Mouse (Mus musculus) MEL (cell line): ENCODE measurements at regions not wholly inside any gene's neighbourhood (a gene's known extent, or its start where the extent isn't known, plus 50 kb on each side); places are given as distances from the start of the nearest gene placed in this dataset.

Source experiments
- DNase-seq: peaks from one replicate; pipeline ENCODE4 v3.0.0; 2011; ENCODE audit warnings: low read depth, low spot score
- H3K27ac ChIP-seq: 2 replicates; pipeline ENCODE4 v1.5.1; 2012; ENCODE audit warnings: low read depth, mild to moderate bottlenecking, control low read depth, low read length, moderate library complexity; ENCODE audit not compliant: control insufficient read depth
- H3K27me3 ChIP-seq, 2 experiments: fragments of 150-350 bp in 1 of 2; sonication (generic) in 1 of 2; 2 replicates each; pipeline ENCODE4 v1.6.1; 2012; ENCODE audit warnings: low read length in 2 of 2, mild to moderate bottlenecking in 2 of 2, improper control_type of control experiment in 1 of 2, moderate library complexity in 1 of 2; ENCODE audit not compliant: insufficient read depth in 2 of 2, control insufficient read depth in 1 of 2
- H3K36me3 ChIP-seq, 2 experiments: 2 replicates each; pipeline ENCODE4 v1.6.1; 2012 to 2014; ENCODE audit warnings: low read length in 2 of 2, improper control_type of control experiment in 1 of 2, inconsistent platforms in 1 of 2, mild to moderate bottlenecking in 1 of 2; ENCODE audit not compliant: insufficient read depth in 2 of 2, control insufficient read depth in 1 of 2
- H3K4me1 ChIP-seq, 2 experiments: fragments of 150-350 bp in 1 of 2; sonication (generic) in 1 of 2; 2 replicates each; pipeline ENCODE4 v1.6.1; 2012; ENCODE audit warnings: low read length in 2 of 2, improper control_type of control experiment in 1 of 2, mild to moderate bottlenecking in 1 of 2; ENCODE audit not compliant: insufficient read depth in 2 of 2, control insufficient read depth in 1 of 2
- H3K4me3 ChIP-seq, 2 experiments: fragments of 150-350 bp in 1 of 2; sonication (generic) in 1 of 2; 2 replicates each; pipeline ENCODE4 v1.5.1; 2012; ENCODE audit warnings: low read depth in 2 of 2, low read length in 2 of 2, mild to moderate bottlenecking in 2 of 2, moderate library complexity in 2 of 2, control low read depth in 1 of 2, improper control_type of control experiment in 1 of 2; ENCODE audit not compliant: control insufficient read depth in 1 of 2, insufficient read depth in 1 of 2
- H3K79me2 ChIP-seq: 2 replicates; pipeline ENCODE4 v1.6.1; 2012; ENCODE audit warnings: mild to moderate bottlenecking, low read length, moderate library complexity; ENCODE audit not compliant: control insufficient read depth, poor library complexity, insufficient read depth
- H3K9ac ChIP-seq: 2 replicates; pipeline ENCODE4 v1.6.1; 2012; ENCODE audit warnings: low read depth, mild to moderate bottlenecking, control low read depth, low read length, moderate library complexity; ENCODE audit not compliant: control insufficient read depth, poor library complexity, severe bottlenecking
- H3K9me3 ChIP-seq: fragments of 150-350 bp; sonication (generic); replicated peaks from 2 replicates; pipeline ENCODE4 v1.6.1; 2012; ENCODE audit warnings: mild to moderate bottlenecking, low read length, improper control_type of control experiment, moderate library complexity; ENCODE audit not compliant: insufficient read depth
- CHD1 ChIP-seq: IDR thresholded peaks from 2 replicates; pipeline ENCODE4 v1.6.1; 2012; ENCODE audit warnings: low read depth, mild to moderate bottlenecking, inconsistent platforms, low read length, improper control_type of control experiment
- CTCF ChIP-seq, 3 experiments: IDR thresholded peaks in 2 of 3; conservative IDR thresholded peaks in 1 of 3; 2 replicates each; pipeline ENCODE4 v1.5.1; 2011 to 2012; ENCODE audit warnings: low read length in 3 of 3, low read depth in 2 of 3, mild to moderate bottlenecking in 2 of 3, improper control_type of control experiment in 1 of 3, inconsistent platforms in 1 of 3, mixed read lengths in 1 of 3, moderate library complexity in 1 of 3; ENCODE audit not compliant: control insufficient read depth in 1 of 3, insufficient read depth in 1 of 3, poor library complexity in 1 of 3, severe bottlenecking in 1 of 3
- E2F4 ChIP-seq: IDR thresholded peaks from 2 replicates; pipeline ENCODE4 v1.6.1; 2011; ENCODE audit warnings: low read depth, low read length, improper control_type of control experiment, borderline replicate concordance
- ELF1 ChIP-seq: IDR thresholded peaks from 2 replicates; pipeline ENCODE4 v1.6.1; 2014; ENCODE audit warnings: low read depth, mild to moderate bottlenecking, inconsistent platforms, low read length, improper control_type of control experiment, moderate library complexity
- JUND ChIP-seq: IDR thresholded peaks from 2 replicates; pipeline ENCODE4 v1.6.1; 2011; ENCODE audit warnings: low read depth, mild to moderate bottlenecking, improper control_type of control experiment, low read length
- KAT2A ChIP-seq: conservative IDR thresholded peaks from 2 replicates; pipeline ENCODE4 v1.6.1; 2012; ENCODE audit warnings: low read depth, low read length, improper control_type of control experiment, inconsistent platforms
- MAFK ChIP-seq: IDR thresholded peaks from 2 replicates; pipeline ENCODE4 v1.6.1; 2011; ENCODE audit warnings: low read depth, mild to moderate bottlenecking, low read length, improper control_type of control experiment, borderline replicate concordance
- MEF2A ChIP-seq: IDR thresholded peaks from 2 replicates; pipeline ENCODE4 v1.6.1; 2014; ENCODE audit warnings: low read depth, mild to moderate bottlenecking, inconsistent platforms, low read length, improper control_type of control experiment; ENCODE audit not compliant: poor library complexity, insufficient replicate concordance, severe bottlenecking; ENCODE audit errors: extremely low read depth
- MXI1 ChIP-seq: IDR thresholded peaks from 2 replicates; pipeline ENCODE4 v1.6.1; 2011; ENCODE audit warnings: mild to moderate bottlenecking, low read depth, low read length, improper control_type of control experiment
- MYC ChIP-seq: IDR thresholded peaks from 2 replicates; pipeline ENCODE4 v1.6.1; 2011; ENCODE audit warnings: low read depth, mild to moderate bottlenecking, low read length, improper control_type of control experiment, moderate library complexity
- POLR2AphosphoS2 ChIP-seq: IDR thresholded peaks from 2 replicates; pipeline ENCODE4 v1.6.1; 2011; ENCODE audit warnings: low read length, improper control_type of control experiment
- POLR2AphosphoS5 ChIP-seq: IDR thresholded peaks from 2 replicates; pipeline ENCODE4 v1.6.1; 2012; ENCODE audit warnings: low read depth, borderline replicate concordance, mild to moderate bottlenecking, inconsistent platforms, low read length, moderate library complexity, mixed read lengths
- RCOR1 ChIP-seq: IDR thresholded peaks from 2 replicates; pipeline ENCODE4 v1.6.1; 2012; ENCODE audit warnings: low read depth, mild to moderate bottlenecking, inconsistent platforms, low read length, improper control_type of control experiment
- SIN3A ChIP-seq: IDR thresholded peaks from 2 replicates; pipeline ENCODE4 v1.6.1; 2012; ENCODE audit warnings: low read length, improper control_type of control experiment, inconsistent platforms
- SMC3 ChIP-seq: IDR thresholded peaks from 2 replicates; pipeline ENCODE4 v1.6.1; 2011; ENCODE audit warnings: low read depth, low read length, improper control_type of control experiment
- TBP ChIP-seq: IDR thresholded peaks from 2 replicates; pipeline ENCODE4 v1.8.0; 2011; ENCODE audit warnings: low read depth, low read length, improper control_type of control experiment
- TCF12 ChIP-seq: IDR thresholded peaks from 2 replicates; pipeline ENCODE4 v1.6.1; 2014; ENCODE audit warnings: low read depth, mild to moderate bottlenecking, inconsistent platforms, low read length, improper control_type of control experiment, moderate library complexity
- UBTF ChIP-seq: IDR thresholded peaks from 2 replicates; pipeline ENCODE4 v1.6.1; 2012; ENCODE audit warnings: low read depth, mild to moderate bottlenecking, inconsistent platforms, low read length, improper control_type of control experiment, moderate library complexity, borderline replicate concordance; ENCODE audit not compliant: insufficient read depth
- USF1 ChIP-seq: IDR thresholded peaks from 2 replicates; pipeline ENCODE4 v1.6.1; 2014; ENCODE audit warnings: low read depth, mild to moderate bottlenecking, inconsistent platforms, low read length, improper control_type of control experiment, moderate library complexity
- USF2 ChIP-seq, 2 experiments: IDR thresholded peaks; 2 replicates each; pipeline ENCODE4 v1.6.1; 2011 to 2012; ENCODE audit warnings: improper control_type of control experiment in 2 of 2, low read length in 2 of 2, borderline replicate concordance in 1 of 2, inconsistent platforms in 1 of 2, low read depth in 1 of 2, mild to moderate bottlenecking in 1 of 2; ENCODE audit not compliant: insufficient read depth in 1 of 2
- ZMIZ1 ChIP-seq: IDR thresholded peaks from 2 replicates; pipeline ENCODE4 v1.6.1; 2012; ENCODE audit warnings: low read depth, mild to moderate bottlenecking, inconsistent platforms, low read length, improper control_type of control experiment, moderate library complexity
- ZNF384 ChIP-seq: IDR thresholded peaks from 2 replicates; pipeline ENCODE4 v1.6.1; 2012; ENCODE audit warnings: low read depth, mild to moderate bottlenecking, inconsistent platforms, low read length, improper control_type of control experiment

DNA sequence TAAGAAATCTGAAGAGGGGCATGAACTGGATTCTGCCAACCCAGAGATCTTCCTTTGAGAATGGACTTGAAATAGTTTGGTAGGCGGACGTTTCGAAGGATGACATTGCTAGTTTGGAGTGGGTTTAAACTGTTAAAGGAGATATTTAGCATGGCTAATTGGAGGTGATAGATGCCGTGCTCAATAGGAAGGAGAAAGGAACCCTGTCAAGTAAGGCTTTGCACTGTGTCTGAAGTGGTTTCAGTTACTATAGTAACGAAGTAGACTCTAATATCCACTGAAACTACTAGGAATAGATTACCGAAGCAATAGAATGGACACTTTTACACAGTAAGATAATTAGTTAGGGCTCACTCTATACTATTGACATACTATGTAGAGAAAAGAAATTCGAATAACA, 74.5 kb downstream of the Alg10b start:
- DNase-seq, result no peak
- TF ChIP-seq JUND (no peak), TCF12 (no peak), ZNF384 (no peak), SIN3A (no peak), MAFK (no peak), USF1 (no peak), CTCF (IDR thresholded peaks at IDR 0.05 in 2 of 3, conservative IDR thresholded peaks at IDR 0.05 in 1 of 3; ENCODE audit: control insufficient read depth in 1 of 3, insufficient read depth in 1 of 3, low read depth in 2 of 3, low read length in 3 of 3, poor library complexity in 1 of 3, severe bottlenecking in 1 of 3) (no peak), CHD1 (no peak), ZMIZ1 (no peak), TBP (no peak), POLR2AphosphoS2 (no peak), RCOR1 (no peak), MEF2A (no peak), USF2 (IDR thresholded peaks at IDR 0.05; ENCODE audit: borderline replicate concordance in 1 of 2, insufficient read depth in 1 of 2, low read depth in 1 of 2, low read length in 2 of 2) (no peak), UBTF (no peak), MYC (no peak), KAT2A (no peak), SMC3 (no peak)
- H3K4me1 ChIP-seq, result no peaks in the 10 kb centered on the region
- no peaks in the 10 kb centered on the region for H3K79me2 ChIP-seq
- H3K9ac ChIP-seq, result no peak overlapping the region
- no peaks in the 10 kb centered on the region for H3K9me3 ChIP-seq
- H3K27ac ChIP-seq, result no peak overlapping the region
- no peaks in the 10 kb centered on the region for H3K36me3 ChIP-seq
- H3K4me3 ChIP-seq, result no peak overlapping the region
- no peaks in the 10 kb centered on the region for H3K27me3 ChIP-seq

DNA sequence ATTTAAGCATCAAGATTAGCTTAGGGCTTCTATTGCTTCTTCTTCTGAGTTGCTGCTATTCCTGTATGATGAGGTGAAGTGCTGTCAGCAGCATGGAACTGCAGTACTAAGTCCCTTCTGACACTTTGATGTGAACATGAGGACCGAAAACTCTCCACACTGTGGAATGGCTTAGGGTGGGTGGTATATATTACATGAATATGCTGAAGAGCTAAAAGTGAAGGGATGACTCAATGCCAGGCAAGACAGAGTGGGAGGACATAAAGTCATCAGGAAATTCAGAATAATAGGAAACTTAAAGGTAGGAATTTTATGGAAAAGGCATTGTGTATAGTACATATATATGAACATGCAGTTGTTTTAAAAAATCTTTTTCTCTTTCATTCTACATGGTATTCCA, 79.3 kb downstream of the Alg10b start:
- H3K27me3 ChIP-seq, result no peaks in the 10 kb centered on the region
- H3K36me3 ChIP-seq, result no peaks in the 10 kb centered on the region
- no peak overlapping the region for H3K4me3 ChIP-seq
- no peaks in the 10 kb centered on the region for H3K79me2 ChIP-seq
- H3K9ac ChIP-seq, result no peak overlapping the region
- no peaks in the 10 kb centered on the region for H3K4me1 ChIP-seq
- TF ChIP-seq JUND (no peak), ELF1 (no peak), E2F4 (no peak), POLR2AphosphoS5 (no peak), MXI1 (no peak)
- no peak overlapping the region for H3K27ac ChIP-seq
- no peak for DNase-seq
- no peaks in the 10 kb centered on the region for H3K9me3 ChIP-seq
